Mouse (Mus musculus) CD8-positive naive resting alpha-beta T cell, adult 2 months (primary cell): ENCODE data around the gene Psmd6.

ENCODE experiments used
- DNase-seq, 2 experiments: peaks; one replicate each; pipeline ENCODE4 v3.0.0; 2022; ENCODE audit warnings: low read depth in 2 of 2, low spot score in 2 of 2

Gene Psmd6

DNA sequence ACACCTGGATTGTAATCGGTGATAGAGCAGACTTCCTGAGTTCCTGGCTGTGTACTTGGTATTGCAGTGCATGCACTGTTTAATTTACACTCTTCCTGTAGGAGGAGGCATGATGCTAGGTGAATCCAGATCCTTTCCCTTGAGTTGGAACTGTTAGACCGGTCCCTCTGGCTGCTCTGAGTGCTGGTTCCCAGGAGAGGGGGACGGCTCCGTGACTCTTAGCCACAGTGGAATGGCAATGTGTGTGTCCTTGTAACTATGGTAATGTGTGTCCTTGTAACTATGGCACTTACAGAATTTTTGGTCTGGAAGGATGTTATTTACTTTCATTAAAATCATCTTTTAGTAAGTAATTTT is 55.7 kb downstream of the Psmd6 start:
- DNase-seq = no peak

DNA sequence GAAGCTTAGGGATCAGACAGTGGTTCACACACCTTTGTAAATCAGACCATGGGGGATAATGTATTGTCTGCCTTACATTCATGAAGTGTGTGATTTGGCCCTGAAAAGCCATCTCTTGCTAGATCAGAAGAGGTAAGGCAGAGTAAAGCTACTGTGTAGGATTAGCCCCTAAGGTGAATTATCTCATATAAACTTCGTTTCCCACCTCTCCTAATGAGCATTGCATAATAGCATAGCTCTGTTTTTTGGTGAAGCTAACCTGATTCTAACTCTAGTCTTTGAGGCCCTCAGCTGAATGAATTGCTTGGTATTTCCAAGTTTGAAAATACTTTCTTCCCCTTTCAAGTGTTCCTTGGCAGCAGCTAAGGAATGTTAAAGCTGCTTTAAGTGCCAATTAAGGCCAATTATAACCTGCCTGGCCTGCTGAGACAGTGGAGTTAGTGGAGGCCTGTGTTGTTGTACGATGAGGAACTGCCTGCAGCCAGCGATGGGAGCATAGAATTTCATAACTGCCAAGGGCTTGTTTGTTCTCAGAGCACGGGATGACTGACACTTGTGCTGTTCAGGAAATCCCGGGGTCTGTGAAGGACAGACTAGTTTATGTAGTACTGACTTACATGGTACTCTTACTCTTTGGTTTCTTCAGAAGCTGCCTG is 56.2 kb downstream of the Psmd6 start:
- DNase-seq = no peak

- DNase-seq = no peak
Measured at GRCm38 (mm10) chr14:14063382-14063781, 57.4 kb downstream of the Psmd6 start.

- DNase-seq = no peak
Measured at GRCm38 (mm10) chr14:14062531-14063245, 58.1 kb downstream of the Psmd6 start.
